Mouse (Mus musculus): ENCODE data around the gene Scd4. TPM values are rescaled to one million over a fixed set of nuclear protein-coding genes. Genes with fewer than 3 reads are reported as not detected.

Scd4 gene
- polyA plus RNA-seq, 1 experiment from 2014 or later, result 0.09 TPM

DNA sequence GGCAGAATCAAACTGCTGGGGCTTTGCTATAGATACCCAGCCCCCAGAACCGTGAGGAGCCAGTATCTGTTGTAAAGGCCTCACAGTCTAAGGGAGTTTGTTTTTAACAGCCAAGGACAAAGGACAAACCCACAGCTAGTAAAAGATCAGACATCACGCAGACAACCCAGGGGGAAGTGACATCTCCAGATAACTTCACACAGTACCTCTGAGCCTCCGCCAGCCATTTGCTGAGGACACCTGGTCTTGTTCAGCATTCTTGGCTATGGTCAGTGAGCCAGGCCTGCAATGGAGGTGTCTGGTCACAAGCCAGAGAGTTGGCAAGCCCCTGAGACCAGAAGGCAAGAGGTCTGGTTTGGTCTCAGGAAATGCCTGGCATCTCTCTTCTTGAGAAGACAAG, 40.4 kb upstream of the Scd4 start:
- Histone ChIP-seq H3K4me3 (ENCODE audit: low read length) (peak overlapping the region; percentile 85), H3K9me3 (ENCODE audit: control insufficient read depth, low read length) (no peaks in the 10 kb centered on the region), H3K4me1 (ENCODE audit: control insufficient read depth, insufficient read depth, low read length) (peaks cover 31% of the 10 kb centered on the region), H3K27ac (ENCODE audit: low read length) (peak overlapping the region; percentile 99), H3K36me3 (ENCODE audit: control insufficient read depth, insufficient read depth, low read length) (0 out of 2 replicates have a peak, but pooled peaks cover 8% of the 10 kb centered on the region), H3K9ac (ENCODE audit: low read depth, low read length) (peak overlapping the region; percentile 95), H3K4me2 (ENCODE audit: low read depth, low read length) (peak overlapping the region; percentile 85), H3K27me3 (replicated peaks; ENCODE audit: control insufficient read depth, insufficient read depth, low read length) (no peaks in the 10 kb centered on the region)
- ATAC-seq, result no peak
- WGBS, result 38% methylated on average over 3 of the region's 3 CpGs

DNA sequence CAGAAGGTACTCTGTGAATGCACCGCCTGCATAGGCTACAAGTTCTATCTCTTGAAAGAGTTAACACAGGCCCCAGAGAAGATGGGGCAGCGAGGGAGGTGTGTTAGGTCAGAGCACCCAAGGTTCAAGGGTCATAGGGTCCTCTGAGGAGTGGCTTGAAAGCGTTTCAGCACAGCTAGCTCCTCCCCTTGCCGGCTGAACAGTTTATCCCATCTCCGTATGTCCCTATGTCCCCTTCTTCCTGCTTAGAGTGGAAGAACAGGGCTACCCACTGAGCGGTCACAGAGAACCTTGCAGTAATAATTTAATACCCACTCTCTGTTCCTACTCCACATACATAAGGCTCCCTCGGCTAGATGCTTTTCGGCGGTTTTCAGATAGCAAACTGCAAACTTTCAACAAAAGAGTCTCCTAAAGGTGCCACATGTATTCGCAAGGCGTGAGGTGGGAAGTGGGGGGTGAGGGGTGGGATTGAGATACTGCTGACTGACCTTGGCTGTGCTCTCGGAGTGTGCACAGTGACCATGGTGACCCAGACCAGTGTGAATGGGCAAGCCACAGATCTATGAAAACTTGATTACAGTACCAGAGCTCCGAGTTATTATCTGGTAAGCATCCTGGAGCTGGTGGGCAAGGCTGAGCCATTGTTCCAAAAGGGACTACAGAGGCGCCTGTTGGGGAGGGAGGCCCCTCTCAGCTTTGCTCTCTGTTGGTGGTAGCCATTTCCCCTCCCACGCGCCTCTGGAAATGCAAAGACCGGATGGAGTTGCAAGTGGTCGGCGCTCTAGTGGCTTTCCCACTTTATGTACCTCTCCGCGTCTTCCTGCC, 39.7 kb upstream of the Scd4 start, which contains the start of gene Scd2:
Scd2 (plus strand) TSS at position 734 of the 828 bp plus-strand sequence.
- H3K4me1 ChIP-seq (ENCODE audit: control insufficient read depth, insufficient read depth, low read length), result peaks cover 38% of the 10 kb centered on the region
- no peaks in the 10 kb centered on the region for H3K27me3 ChIP-seq (replicated peaks; ENCODE audit: control insufficient read depth, insufficient read depth, low read length)
- peak within 1 kb of the TSS; percentile 99 for H3K27ac ChIP-seq (ENCODE audit: low read length)
- H3K4me2 ChIP-seq (ENCODE audit: low read depth, low read length), result peak within 1 kb of the TSS; percentile 89
- H3K9ac ChIP-seq (ENCODE audit: low read depth, low read length), result peak within 1 kb of the TSS; percentile 95
- 2% methylated on average over 21 of the region's 21 CpGs for whole genome bisulfite sequencing
- no peaks in the 10 kb centered on the region for H3K9me3 ChIP-seq (ENCODE audit: control insufficient read depth, low read length)
- peak within 1 kb of the TSS; percentile 85 for H3K4me3 ChIP-seq (ENCODE audit: low read length)
- ATAC-seq, result peak; percentile 43
- peaks cover 12% of the 10 kb centered on the region for H3K36me3 ChIP-seq (ENCODE audit: control insufficient read depth, insufficient read depth, low read length)

DNA sequence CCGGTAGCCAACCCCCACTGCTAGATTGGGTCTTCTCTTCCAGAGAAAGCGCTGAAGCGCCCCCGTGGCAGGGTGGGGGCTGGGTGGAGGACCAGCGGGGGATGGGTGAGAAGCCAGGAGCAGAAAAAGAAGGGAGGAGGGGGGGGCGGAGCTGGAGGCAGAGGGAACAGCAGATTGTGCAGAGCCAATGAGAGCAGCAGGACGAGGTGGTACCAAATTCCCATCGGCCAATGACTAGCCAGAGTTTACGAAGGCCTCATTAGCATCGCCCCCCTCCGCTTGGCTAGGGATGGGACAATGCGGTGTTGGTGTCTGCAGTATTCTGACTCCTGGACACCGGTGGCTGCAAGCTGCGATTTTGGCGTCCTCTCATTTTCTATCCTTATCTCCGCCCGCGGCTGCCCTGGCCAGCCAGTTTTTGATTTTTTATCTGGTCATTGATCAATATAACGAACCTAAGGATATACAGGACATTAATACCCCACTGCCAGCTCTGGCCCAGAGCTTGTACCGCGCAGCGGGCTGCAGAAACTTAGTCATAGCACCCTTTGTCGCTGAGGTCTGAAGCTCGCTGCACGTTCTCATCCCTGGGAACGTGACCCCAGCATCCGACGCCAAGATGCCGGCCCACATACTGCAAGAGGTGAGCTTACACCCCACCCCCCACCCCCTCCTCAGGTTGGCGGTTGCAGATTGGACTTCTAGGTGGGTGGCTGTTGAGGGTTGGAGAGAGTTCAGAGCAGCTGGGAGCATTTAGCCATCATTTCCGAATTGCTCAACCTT, 38.9 kb upstream of the Scd4 start:
- peak overlapping the region; percentile 85 for H3K4me3 ChIP-seq (ENCODE audit: low read length)
- peak overlapping the region; percentile 89 for H3K4me2 ChIP-seq (ENCODE audit: low read depth, low read length)
- peak; percentile 94 for ATAC-seq
- WGBS, result under 1% methylated on average over 31 of the region's 31 CpGs
- H3K27me3 ChIP-seq (replicated peaks; ENCODE audit: control insufficient read depth, insufficient read depth, low read length), result no peaks in the 10 kb centered on the region
- peaks cover 45% of the 10 kb centered on the region for H3K4me1 ChIP-seq (ENCODE audit: control insufficient read depth, insufficient read depth, low read length)
- peaks cover 15% of the 10 kb centered on the region for H3K36me3 ChIP-seq (ENCODE audit: control insufficient read depth, insufficient read depth, low read length)
- H3K9ac ChIP-seq (ENCODE audit: low read depth, low read length), result peak overlapping the region; percentile 95
- peak overlapping the region; percentile 99 for H3K27ac ChIP-seq (ENCODE audit: low read length)
- H3K9me3 ChIP-seq (ENCODE audit: control insufficient read depth, low read length), result no peaks in the 10 kb centered on the region

- ATAC-seq, result peak; percentile 45
- H3K9me3 ChIP-seq (ENCODE audit: control insufficient read depth, low read length), result no peaks in the 10 kb centered on the region
- H3K27me3 ChIP-seq (replicated peaks; ENCODE audit: control insufficient read depth, insufficient read depth, low read length), result no peaks in the 10 kb centered on the region
- peak overlapping the region; percentile 85 for H3K4me3 ChIP-seq (ENCODE audit: low read length)
- WGBS, result under 1% methylated on average over 14 of the region's 14 CpGs
- H3K4me1 ChIP-seq (ENCODE audit: control insufficient read depth, insufficient read depth, low read length), result peaks cover 45% of the 10 kb centered on the region
- H3K9ac ChIP-seq (ENCODE audit: low read depth, low read length), result peak overlapping the region; percentile 95
- peaks cover 15% of the 10 kb centered on the region for H3K36me3 ChIP-seq (ENCODE audit: control insufficient read depth, insufficient read depth, low read length)
- peak overlapping the region; percentile 89 for H3K4me2 ChIP-seq (ENCODE audit: low read depth, low read length)
- peak overlapping the region; percentile 99 for H3K27ac ChIP-seq (ENCODE audit: low read length)
Measured at GRCm38 (mm10) chr19:44294588-44295041, 38.3 kb upstream of the Scd4 start.

DNA sequence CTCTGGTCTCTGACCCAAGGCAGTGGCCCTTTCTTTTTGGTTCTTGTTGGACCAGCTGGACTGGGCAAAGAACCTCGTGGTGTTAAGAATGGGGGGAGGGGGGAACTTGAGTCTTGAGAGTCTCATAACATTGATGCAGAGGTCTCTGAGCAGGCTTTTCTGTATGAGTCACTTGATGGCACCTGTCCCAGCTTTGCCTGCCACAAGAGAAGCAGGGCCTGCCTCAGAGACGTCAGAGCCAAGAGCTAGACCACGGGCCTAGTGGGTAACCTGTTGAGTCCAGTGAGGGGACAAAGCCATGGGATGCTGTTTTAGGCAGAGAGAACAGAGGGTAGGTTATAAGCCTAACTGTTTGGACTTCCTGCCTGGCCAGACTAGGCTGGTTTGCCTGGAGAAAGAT, 37.6 kb upstream of the Scd4 start:
- Histone ChIP-seq H3K27ac (ENCODE audit: low read length) (peak overlapping the region; percentile 99), H3K4me3 (ENCODE audit: low read length) (peak overlapping the region; percentile 85), H3K36me3 (ENCODE audit: control insufficient read depth, insufficient read depth, low read length) (peaks cover 18% of the 10 kb centered on the region), H3K4me1 (ENCODE audit: control insufficient read depth, insufficient read depth, low read length) (peaks cover 45% of the 10 kb centered on the region), H3K9ac (ENCODE audit: low read depth, low read length) (peak overlapping the region; percentile 95), H3K4me2 (ENCODE audit: low read depth, low read length) (peak overlapping the region; percentile 89), H3K27me3 (replicated peaks; ENCODE audit: control insufficient read depth, insufficient read depth, low read length) (no peaks in the 10 kb centered on the region), H3K9me3 (ENCODE audit: control insufficient read depth, low read length) (no peaks in the 10 kb centered on the region)
- ATAC-seq, result no peak
- WGBS, result 0% methylated on average over 3 of the region's 3 CpGs

- no peaks in the 10 kb centered on the region for H3K27me3 ChIP-seq (replicated peaks; ENCODE audit: control insufficient read depth, insufficient read depth, low read length)
- 5% methylated on average over 4 of the region's 4 CpGs for WGBS
- H3K4me2 ChIP-seq (ENCODE audit: low read depth, low read length), result peak overlapping the region; percentile 89
- ATAC-seq, result peak; percentile 36
- H3K9me3 ChIP-seq (ENCODE audit: control insufficient read depth, low read length), result no peaks in the 10 kb centered on the region
- peak overlapping the region; percentile 99 for H3K27ac ChIP-seq (ENCODE audit: low read length)
- peak overlapping the region; percentile 95 for H3K9ac ChIP-seq (ENCODE audit: low read depth, low read length)
- peaks cover 47% of the 10 kb centered on the region for H3K4me1 ChIP-seq (ENCODE audit: control insufficient read depth, insufficient read depth, low read length)
- H3K4me3 ChIP-seq (ENCODE audit: low read length), result peak overlapping the region; percentile 85
- peaks cover 21% of the 10 kb centered on the region for H3K36me3 ChIP-seq (ENCODE audit: control insufficient read depth, insufficient read depth, low read length)
Measured at GRCm38 (mm10) chr19:44295741-44296140, 37.2 kb upstream of the Scd4 start.

GRCm38 (mm10) chr19:44296186-44296585, 36.7 kb upstream of the Scd4 start:
- peak overlapping the region; percentile 89 for H3K4me2 ChIP-seq (ENCODE audit: low read depth, low read length)
- H3K36me3 ChIP-seq (ENCODE audit: control insufficient read depth, insufficient read depth, low read length), result peaks cover 21% of the 10 kb centered on the region
- no peak for ATAC-seq
- peak overlapping the region; percentile 95 for H3K9ac ChIP-seq (ENCODE audit: low read depth, low read length)
- H3K4me1 ChIP-seq (ENCODE audit: control insufficient read depth, insufficient read depth, low read length), result peaks cover 52% of the 10 kb centered on the region
- peak overlapping the region; percentile 99 for H3K27ac ChIP-seq (ENCODE audit: low read length)
- no peaks in the 10 kb centered on the region for H3K9me3 ChIP-seq (ENCODE audit: control insufficient read depth, low read length)
- no peaks in the 10 kb centered on the region for H3K27me3 ChIP-seq (replicated peaks; ENCODE audit: control insufficient read depth, insufficient read depth, low read length)
- H3K4me3 ChIP-seq (ENCODE audit: low read length), result peak overlapping the region; percentile 85
- 14% methylated on average over 7 of the region's 7 CpGs for WGBS

GRCm38 (mm10) chr19:44297068-44297760, 35.7 kb upstream of the Scd4 start:
- H3K4me1 ChIP-seq (ENCODE audit: control insufficient read depth, insufficient read depth, low read length), result peaks cover 50% of the 10 kb centered on the region
- no peak for ATAC-seq
- H3K36me3 ChIP-seq (ENCODE audit: control insufficient read depth, insufficient read depth, low read length), result peaks cover 25% of the 10 kb centered on the region
- H3K9me3 ChIP-seq (ENCODE audit: control insufficient read depth, low read length), result no peaks in the 10 kb centered on the region
- H3K4me3 ChIP-seq (ENCODE audit: low read length), result peak overlapping the region; percentile 85
- H3K4me2 ChIP-seq (ENCODE audit: low read depth, low read length), result peak overlapping the region; percentile 89
- H3K27me3 ChIP-seq (replicated peaks; ENCODE audit: control insufficient read depth, insufficient read depth, low read length), result no peaks in the 10 kb centered on the region
- peak overlapping the region; percentile 95 for H3K9ac ChIP-seq (ENCODE audit: low read depth, low read length)
- peak overlapping the region; percentile 99 for H3K27ac ChIP-seq (ENCODE audit: low read length)
- WGBS, result 35% methylated on average over 8 of the region's 8 CpGs

DNA sequence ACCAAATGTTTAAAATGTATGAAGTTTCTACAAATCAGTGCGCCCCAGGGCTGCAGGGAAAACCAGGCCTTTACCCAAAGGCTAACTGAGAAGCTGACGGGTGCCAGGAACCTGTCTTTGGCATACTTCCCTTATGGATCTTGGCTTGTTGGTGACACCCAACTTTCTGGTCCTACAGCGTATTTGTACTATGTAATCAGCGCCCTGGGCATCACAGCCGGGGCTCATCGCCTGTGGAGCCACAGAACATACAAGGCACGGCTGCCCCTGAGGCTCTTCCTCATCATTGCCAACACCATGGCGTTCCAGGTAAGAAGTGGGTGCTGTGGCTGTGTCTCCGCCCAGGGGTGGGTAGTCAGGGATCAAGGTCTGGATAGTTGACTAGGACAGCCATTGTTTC, 35.0 kb upstream of the Scd4 start:
- 52% methylated on average over 9 of the region's 9 CpGs for WGBS
- H3K9ac ChIP-seq (ENCODE audit: low read depth, low read length), result peak overlapping the region; percentile 95
- peaks cover 30% of the 10 kb centered on the region for H3K36me3 ChIP-seq (ENCODE audit: control insufficient read depth, insufficient read depth, low read length)
- H3K4me1 ChIP-seq (ENCODE audit: control insufficient read depth, insufficient read depth, low read length), result peaks cover 51% of the 10 kb centered on the region
- peak overlapping the region; percentile 99 for H3K27ac ChIP-seq (ENCODE audit: low read length)
- H3K27me3 ChIP-seq (replicated peaks; ENCODE audit: control insufficient read depth, insufficient read depth, low read length), result no peaks in the 10 kb centered on the region
- no peaks in the 10 kb centered on the region for H3K9me3 ChIP-seq (ENCODE audit: control insufficient read depth, low read length)
- ATAC-seq, result no peak
- H3K4me2 ChIP-seq (ENCODE audit: low read depth, low read length), result peak overlapping the region; percentile 89
- peak overlapping the region; percentile 85 for H3K4me3 ChIP-seq (ENCODE audit: low read length)

Data from intestine, embryonic 16.5 days (tissue).